10 mouse cellular contexts compared by ENCODE assay signal in genomic region chr7:24955226-24955625, GRCm38 (mm10). TPM values are rescaled to one million over a fixed set of nuclear protein-coding genes. Genes with fewer than 3 reads are reported as not detected.
DNase-seq lines count a peak whose midpoint lies in the region; ATAC-seq and TF ChIP-seq lines count a peak whose summit lies in the region.
"Had no signal": no experiment of that assay in that cellular context is flagged by ENCODE, and none has a peak within 500 bp of the region (broad histone marks: within the 10 kb centered on the region; RNA-seq: fewer than 3 reads in every experiment).

No protein-coding gene starts in this region.

- peak overlapping the region; percentile 48 for H3K4me3 ChIP-seq in heart, embryonic 16.5 days (ENCODE audit: low read length)
- peak overlapping the region; percentile 58 for H3K4me3 ChIP-seq in embryonic facial prominence, embryonic 10.5 days
- peak overlapping the region; percentile 32 for H3K4me3 ChIP-seq in hindbrain, embryonic 15.5 days
- H3K4me3 ChIP-seq in midbrain, embryonic 15.5 days, result peak overlapping the region; percentile 29
- H3K4me3 ChIP-seq in layer of hippocampus, adult 2 months, result no peak overlapping the region

- no peak for DNase-seq in heart, postnatal 14 days
- no peak for DNase-seq in embryonic facial prominence, embryonic 10.5 days (ENCODE audit: low spot score)
- no peak for DNase-seq in natural killer cell, adult 2 months (ENCODE audit: low spot score in 2 of 2)
- no peak for DNase-seq in layer of hippocampus, adult 2 months (ENCODE audit: low spot score in 2 of 2)
- DNase-seq in left cerebral cortex, postnatal 10 days (ENCODE audit: extremely low spot score in 1 of 2, low spot score in 2 of 2), result no peak

- no peak overlapping the region for H3K27ac ChIP-seq in heart, embryonic 16.5 days (ENCODE audit: low read length)
- H3K27ac ChIP-seq in embryonic facial prominence, embryonic 10.5 days (replicated peaks), result no peak overlapping the region
- no peak overlapping the region for H3K27ac ChIP-seq in hindbrain, embryonic 15.5 days (replicated peaks)
- H3K27ac ChIP-seq in midbrain, embryonic 15.5 days, result no peak overlapping the region
- H3K27ac ChIP-seq in layer of hippocampus, adult 2 months, result no peak overlapping the region
- H3K27ac ChIP-seq: left cerebral cortex, adult 2 months had no signal

- 0 out of 2 replicates have a peak, but pooled peaks cover 6% of the 10 kb centered on the region for H3K4me1 ChIP-seq in heart, embryonic 16.5 days (ENCODE audit: control insufficient read depth, insufficient read depth, low read length)
- peaks cover 28% of the 10 kb centered on the region for H3K4me1 ChIP-seq in embryonic facial prominence, embryonic 10.5 days
- peaks cover 31% of the 10 kb centered on the region for H3K4me1 ChIP-seq in hindbrain, embryonic 15.5 days (replicated peaks)
- peaks cover 17% of the 10 kb centered on the region for H3K4me1 ChIP-seq in midbrain, embryonic 15.5 days

- H3K4me2 ChIP-seq in heart, embryonic 16.5 days (ENCODE audit: low read depth, low read length), result peak overlapping the region; percentile 65; the same call in 1 of the 2 replicates
- H3K4me2 ChIP-seq in hindbrain, embryonic 15.5 days, result peak overlapping the region; percentile 59
- peak overlapping the region; percentile 53 for H3K4me2 ChIP-seq in midbrain, embryonic 15.5 days

- TF ChIP-seq CTCF in layer of hippocampus, adult 2 months (conservative IDR thresholded peaks at IDR 0.05), result no peak

- H3K9me3 ChIP-seq in heart, embryonic 16.5 days (replicated peaks; ENCODE audit: control insufficient read depth, low read length), result 0 out of 2 replicates have a peak, but pooled peaks cover 2% of the 10 kb centered on the region
- H3K9me3 ChIP-seq in embryonic facial prominence, embryonic 10.5 days, result no peaks in the 10 kb centered on the region
- H3K9me3 ChIP-seq in hindbrain, embryonic 15.5 days, result no peaks in the 10 kb centered on the region
- H3K9me3 ChIP-seq in midbrain, embryonic 15.5 days, result no peaks in the 10 kb centered on the region

- no peak for ATAC-seq in heart, embryonic 16.5 days (replicated peaks; ENCODE audit: extremely low read depth, insufficient read depth, low FRiP score)
- no peak for ATAC-seq in hindbrain, embryonic 15.5 days (ENCODE audit: low FRiP score, low read depth)
- ATAC-seq in midbrain, embryonic 15.5 days (replicated peaks), result no peak

- H3K9ac ChIP-seq in heart, embryonic 16.5 days (ENCODE audit: low read length), result no peak overlapping the region
- no peak overlapping the region for H3K9ac ChIP-seq in hindbrain, embryonic 15.5 days
- H3K9ac ChIP-seq in midbrain, embryonic 15.5 days, result peak overlapping the region; percentile 23; the same call in 1 of the 2 replicates

- 6% methylated on average over 30 of the region's 33 CpGs for WGBS in heart, embryonic 16.5 days
- WGBS in embryonic facial prominence, embryonic 10.5 days, result 2% methylated on average over 33 of the region's 33 CpGs
- 3% methylated on average over 19 of the region's 33 CpGs for WGBS in hindbrain, embryonic 15.5 days
- WGBS in midbrain, embryonic 15.5 days, result 4% methylated on average over 16 of the region's 33 CpGs

- H3K36me3 ChIP-seq in heart, embryonic 16.5 days (ENCODE audit: control insufficient read depth, insufficient read depth), result no peaks in the 10 kb centered on the region
- H3K36me3 ChIP-seq in embryonic facial prominence, embryonic 10.5 days (replicated peaks), result no peaks in the 10 kb centered on the region
- no peaks in the 10 kb centered on the region for H3K36me3 ChIP-seq in hindbrain, embryonic 15.5 days
- H3K36me3 ChIP-seq in midbrain, embryonic 15.5 days (replicated peaks), result no peaks in the 10 kb centered on the region

- H3K27me3 ChIP-seq in heart, embryonic 16.5 days (ENCODE audit: control insufficient read depth, insufficient read depth, low read length), result peaks cover 67% of the 10 kb centered on the region
- peaks cover 73% of the 10 kb centered on the region for H3K27me3 ChIP-seq in embryonic facial prominence, embryonic 10.5 days (replicated peaks; ENCODE audit: low read depth, poor library complexity, severe bottlenecking)
- peaks cover 52% of the 10 kb centered on the region for H3K27me3 ChIP-seq in hindbrain, embryonic 15.5 days
- H3K27me3 ChIP-seq in midbrain, embryonic 15.5 days (replicated peaks), result peaks cover 58% of the 10 kb centered on the region

- intact Hi-C loops in heart, postnatal 14 days (cut with DNase I), result no loop called here
- intact Hi-C loops in left cerebral cortex, postnatal 10 days (cut with DNase I), result no loop called here

RNA-seq across cellular contexts. Expression of gene Gm4881, which starts 10.9 kb away (rescaled TPM):
- polyA plus RNA-seq in heart, embryonic 16.5 days (2015; fragmentation: Nextera tagmentation; extraction: Ambion mirVana), result not detected in 2 replicates
- not detected for total RNA-seq in heart, postnatal 14 days (2021)
- 0.17 TPM in 1 of 2 replicates, not detected in the other for polyA plus RNA-seq in embryonic facial prominence, embryonic 10.5 days (2016; fragmentation: Nextera tagmentation; extraction: Ambion mirVana)
- polyA plus RNA-seq in hindbrain, embryonic 15.5 days (2015; fragmentation: Nextera tagmentation; extraction: Ambion mirVana), result 5.2 and 5.4 TPM in 2 replicates
- 5.0 and 6.4 TPM in 2 replicates for polyA plus RNA-seq in midbrain, embryonic 15.5 days (2015; fragmentation: Nextera tagmentation; extraction: Ambion mirVana)
- total RNA-seq in layer of hippocampus, adult 2 months (2021), result not detected
- total RNA-seq in left cerebral cortex, postnatal 10 days (2021), result not detected
- total RNA-seq: left cerebral cortex, adult 2 months; neutrophil, adult 5-6 weeks had no signal

RNA-seq across cellular contexts. Expression of gene Rabac1, which starts 17.3 kb away (rescaled TPM):
- 270 and 275 TPM in 2 replicates for polyA plus RNA-seq in heart, embryonic 16.5 days (2015; fragmentation: Nextera tagmentation; extraction: Ambion mirVana)
- 100 to 1,000 TPM; 289 to 303 TPM for total RNA-seq in heart, postnatal 14 days (2021)
- 69.5 and 76.1 TPM in 2 replicates for polyA plus RNA-seq in embryonic facial prominence, embryonic 10.5 days (2016; fragmentation: Nextera tagmentation; extraction: Ambion mirVana)
- polyA plus RNA-seq in hindbrain, embryonic 15.5 days (2015; fragmentation: Nextera tagmentation; extraction: Ambion mirVana), result 302 and 308 TPM in 2 replicates
- 275 and 289 TPM in 2 replicates for polyA plus RNA-seq in midbrain, embryonic 15.5 days (2015; fragmentation: Nextera tagmentation; extraction: Ambion mirVana)
- 100 to 1,000 TPM; 275 to 315 TPM for total RNA-seq in layer of hippocampus, adult 2 months (2021)
- 100 to 1,000 TPM; 293 to 300 TPM for total RNA-seq in left cerebral cortex, postnatal 10 days (2021)

RNA-seq across cellular contexts. Expression of gene Atp1a3, which starts 50.5 kb away (rescaled TPM):
- polyA plus RNA-seq in heart, embryonic 16.5 days (2015; fragmentation: Nextera tagmentation; extraction: Ambion mirVana), result 0.32 and 0.66 TPM in 2 replicates
- total RNA-seq in heart, postnatal 14 days (2021), result under 1 TPM; 0.62 to 0.80 TPM
- 4.4 and 5.4 TPM in 2 replicates for polyA plus RNA-seq in embryonic facial prominence, embryonic 10.5 days (2016; fragmentation: Nextera tagmentation; extraction: Ambion mirVana)
- polyA plus RNA-seq in hindbrain, embryonic 15.5 days (2015; fragmentation: Nextera tagmentation; extraction: Ambion mirVana), result 487 and 576 TPM in 2 replicates
- polyA plus RNA-seq in midbrain, embryonic 15.5 days (2015; fragmentation: Nextera tagmentation; extraction: Ambion mirVana), result 405 and 430 TPM in 2 replicates
- total RNA-seq in layer of hippocampus, adult 2 months (2021), result 1,000 to 10,000 TPM; 2,443 to 2,563 TPM
- total RNA-seq in left cerebral cortex, postnatal 10 days (2021), result 1,000 to 10,000 TPM; 2,078 to 2,206 TPM

RNA-seq across cellular contexts. Expression of gene Arhgef1, which starts 52.5 kb away (rescaled TPM):
- 75.4 and 80.9 TPM in 2 replicates for polyA plus RNA-seq in heart, embryonic 16.5 days (2015; fragmentation: Nextera tagmentation; extraction: Ambion mirVana)
- total RNA-seq in heart, postnatal 14 days (2021), result 10 to 100 TPM; 76.1 to 78.7 TPM
- polyA plus RNA-seq in embryonic facial prominence, embryonic 10.5 days (2016; fragmentation: Nextera tagmentation; extraction: Ambion mirVana), result 79.9 and 87.0 TPM in 2 replicates
- 64.6 and 73.5 TPM in 2 replicates for polyA plus RNA-seq in hindbrain, embryonic 15.5 days (2015; fragmentation: Nextera tagmentation; extraction: Ambion mirVana)
- 69.9 and 70.0 TPM in 2 replicates for polyA plus RNA-seq in midbrain, embryonic 15.5 days (2015; fragmentation: Nextera tagmentation; extraction: Ambion mirVana)
- total RNA-seq in layer of hippocampus, adult 2 months (2021), result 10 to 100 TPM; 88.3 to 100.0 TPM
- total RNA-seq in left cerebral cortex, postnatal 10 days (2021), result 10 to 100 TPM; 88.1 to 89.2 TPM

RNA-seq across cellular contexts. Expression of gene Cd79a, which starts 58.0 kb away (rescaled TPM):
- polyA plus RNA-seq in heart, embryonic 16.5 days (2015; fragmentation: Nextera tagmentation; extraction: Ambion mirVana), result 0.36 and 0.38 TPM in 2 replicates
- 1 to 10 TPM; 1.3 to 1.5 TPM for total RNA-seq in heart, postnatal 14 days (2021)
- polyA plus RNA-seq in embryonic facial prominence, embryonic 10.5 days (2016; fragmentation: Nextera tagmentation; extraction: Ambion mirVana), result 0.26 and 0.40 TPM in 2 replicates
- polyA plus RNA-seq in hindbrain, embryonic 15.5 days (2015; fragmentation: Nextera tagmentation; extraction: Ambion mirVana), result 0.17 and 0.46 TPM in 2 replicates
- polyA plus RNA-seq in midbrain, embryonic 15.5 days (2015; fragmentation: Nextera tagmentation; extraction: Ambion mirVana), result 0.42 and 0.49 TPM in 2 replicates
- total RNA-seq in layer of hippocampus, adult 2 months (2021), result not detected
- under 1 TPM; 0.30 TPM for total RNA-seq in left cerebral cortex, postnatal 10 days (2021)

Comparison
In these comparisons a context has a peak if more than half of its experiments do, and no peak if none do; other contexts are left out.
1. RNA of gene Atp1a3, which starts 50.5 kb away (polyA plus RNA-seq): 487 to 576 TPM in hindbrain, embryonic 15.5 days and 405 to 430 TPM in midbrain, embryonic 15.5 days; 4.4 to 5.4 TPM in embryonic facial prominence, embryonic 10.5 days and 0.32 to 0.66 TPM in heart, embryonic 16.5 days; every median in the first group is over 10 times any median in the second.
2. Peak in every context shown above with its lines, with median percentiles within 50 percentile points of each other: H3K4me2 ChIP-seq.